Mouse (Mus musculus): ENCODE results near the gene Tmco5. TPM values are rescaled to one million over a fixed set of nuclear protein-coding genes. Genes with fewer than 3 reads are reported as not detected.

The Tmco5 gene
- polyA plus RNA-seq (2016; fragmentation: Nextera tagmentation; extraction: Ambion mirVana) = not detected in 2 replicates

- H3K27me3 ChIP-seq (replicated peaks) = no peaks in the 10 kb centered on the region
- no peak within 1 kb of the TSS for H3K4me3 ChIP-seq
- H3K27ac ChIP-seq = no peak within 1 kb of the TSS
- WGBS = 86% methylated on average over 3 of the region's 3 CpGs
- H3K4me1 ChIP-seq = peaks cover 8% of the 10 kb centered on the region
- no peak within 1 kb of the TSS for H3K9ac ChIP-seq
- H3K9me3 ChIP-seq = no peaks in the 10 kb centered on the region
- H3K36me3 ChIP-seq = no peaks in the 10 kb centered on the region
- no peak within 1 kb of the TSS for H3K4me2 ChIP-seq (replicated peaks)
- no peak for ATAC-seq (ENCODE audit: low FRiP score, low read depth)
Observed at GRCm38 (mm10) chr2:116878391-116878790, at the start of gene Tmco5. TSS of gene Tmco5 (plus strand) at chr2:116878691.

DNA sequence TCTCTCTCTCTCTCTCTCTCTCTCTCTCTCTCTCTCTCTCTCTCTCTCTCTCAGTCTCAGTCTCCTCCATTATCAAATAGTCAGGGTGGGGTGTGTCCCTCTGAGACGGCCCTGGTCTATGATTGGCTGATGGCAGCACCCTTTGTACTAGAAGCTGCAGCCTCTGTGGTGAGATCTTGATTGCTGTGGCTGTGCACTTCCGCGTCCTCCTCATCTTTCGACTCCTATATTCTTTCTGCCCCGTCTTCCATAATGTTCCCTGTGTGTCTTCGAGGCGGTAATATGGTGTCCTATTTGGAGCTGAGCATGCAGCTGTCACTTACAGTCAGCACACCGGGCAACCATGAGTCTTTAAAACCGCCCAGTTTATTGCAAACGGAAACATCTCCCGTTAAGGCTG is 46.6 kb upstream of the Tmco5 start:
- Histone ChIP-seq H3K9me3 (no peaks in the 10 kb centered on the region), H3K36me3 (no peaks in the 10 kb centered on the region), H3K9ac (no peak overlapping the region), H3K4me3 (no peak overlapping the region), H3K4me1 (no peaks in the 10 kb centered on the region), H3K4me2 (replicated peaks) (no peak overlapping the region), H3K27ac (no peak overlapping the region), H3K27me3 (replicated peaks) (no peaks in the 10 kb centered on the region)
- 76% methylated on average over 11 of the region's 11 CpGs for WGBS
- ATAC-seq (ENCODE audit: low FRiP score, low read depth) = no peak

- Histone ChIP-seq H3K4me3 (no peak overlapping the region), H3K36me3 (no peaks in the 10 kb centered on the region), H3K4me1 (no peaks in the 10 kb centered on the region), H3K27me3 (replicated peaks) (no peaks in the 10 kb centered on the region), H3K27ac (no peak overlapping the region), H3K9me3 (no peaks in the 10 kb centered on the region), H3K9ac (no peak overlapping the region), H3K4me2 (replicated peaks) (no peak overlapping the region)
- WGBS = 61% methylated on average over 3 of the region's 3 CpGs
- ATAC-seq (ENCODE audit: low FRiP score, low read depth) = no peak
Observed at GRCm38 (mm10) chr2:116837829-116838228, 40.7 kb upstream of the Tmco5 start.

GRCm38 (mm10) chr2:116838538-116839197 is 39.8 kb upstream of the Tmco5 start:
- 41% methylated on average over 8 of the region's 8 CpGs for WGBS
- Histone ChIP-seq H3K9me3 (no peaks in the 10 kb centered on the region), H3K27ac (no peak overlapping the region), H3K4me2 (replicated peaks) (0 out of 2 replicates have a peak overlapping the region, but pooled peaks have one; percentile 25), H3K27me3 (replicated peaks) (no peaks in the 10 kb centered on the region), H3K4me3 (no peak overlapping the region), H3K4me1 (no peaks in the 10 kb centered on the region), H3K9ac (no peak overlapping the region), H3K36me3 (no peaks in the 10 kb centered on the region)
- ATAC-seq (ENCODE audit: low FRiP score, low read depth) = peak; percentile 71

- H3K4me2 ChIP-seq (replicated peaks) = no peak overlapping the region
- H3K9ac ChIP-seq = no peak overlapping the region
- no peak for ATAC-seq (ENCODE audit: low FRiP score, low read depth)
- H3K27me3 ChIP-seq (replicated peaks) = no peaks in the 10 kb centered on the region
- H3K4me1 ChIP-seq = no peaks in the 10 kb centered on the region
- no peak overlapping the region for H3K27ac ChIP-seq
- WGBS = 90% methylated on average over 20 of the region's 20 CpGs
- H3K36me3 ChIP-seq = no peaks in the 10 kb centered on the region
- no peaks in the 10 kb centered on the region for H3K9me3 ChIP-seq
- no peak overlapping the region for H3K4me3 ChIP-seq
Observed at GRCm38 (mm10) chr2:116849980-116850636, 28.4 kb upstream of the Tmco5 start.

DNA sequence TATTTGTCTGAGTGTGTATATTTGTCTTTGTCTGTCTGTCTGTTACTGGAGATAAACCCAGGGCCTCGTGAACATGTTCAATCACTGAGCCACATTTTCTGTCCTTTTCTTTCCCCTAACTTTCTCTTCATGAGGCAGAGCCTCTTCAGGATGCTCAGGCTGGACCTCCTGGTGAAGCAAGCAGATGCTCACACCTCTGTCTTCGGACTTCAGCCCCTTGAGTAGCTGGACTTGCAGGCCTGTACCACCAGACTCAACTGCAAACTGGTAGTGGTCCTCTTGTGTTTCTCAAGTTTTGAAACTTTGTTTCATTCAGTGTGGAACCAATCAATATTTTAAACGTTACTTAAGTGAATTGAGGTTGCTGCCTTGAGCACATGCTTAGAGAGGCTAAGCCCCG is 27.1 kb upstream of the Tmco5 start:
- whole genome bisulfite sequencing = 84% methylated on average over 4 of the region's 4 CpGs
- no peak overlapping the region for H3K9ac ChIP-seq
- no peaks in the 10 kb centered on the region for H3K36me3 ChIP-seq
- ATAC-seq (ENCODE audit: low FRiP score, low read depth) = no peak
- H3K27ac ChIP-seq = no peak overlapping the region
- H3K27me3 ChIP-seq (replicated peaks) = no peaks in the 10 kb centered on the region
- no peak overlapping the region for H3K4me2 ChIP-seq (replicated peaks)
- H3K9me3 ChIP-seq = no peaks in the 10 kb centered on the region
- no peaks in the 10 kb centered on the region for H3K4me1 ChIP-seq
- H3K4me3 ChIP-seq = no peak overlapping the region

- 56% methylated on average over 5 of the region's 5 CpGs for WGBS
- Histone ChIP-seq H3K9ac (no peak overlapping the region), H3K27me3 (replicated peaks) (no peaks in the 10 kb centered on the region), H3K9me3 (no peaks in the 10 kb centered on the region), H3K36me3 (no peaks in the 10 kb centered on the region), H3K4me1 (no peaks in the 10 kb centered on the region), H3K4me2 (replicated peaks) (no peak overlapping the region), H3K4me3 (no peak overlapping the region), H3K27ac (no peak overlapping the region)
- ATAC-seq (ENCODE audit: low FRiP score, low read depth) = no peak
Observed at GRCm38 (mm10) chr2:116852249-116852648, 26.2 kb upstream of the Tmco5 start.

- WGBS = 59% methylated on average over 6 of the region's 6 CpGs
Observed at GRCm38 (mm10) chr2:116858703-116859102, 19.8 kb upstream of the Tmco5 start.

GRCm38 (mm10) chr2:116876955-116877615 is 1.4 kb upstream of the Tmco5 start:
- peak; percentile 33; the same call in 1 of the 2 replicates for ATAC-seq (ENCODE audit: low FRiP score, low read depth)

More at GRCm38 (mm10) chr2:116858703-116859102, 19.8 kb upstream of the Tmco5 start:
- H3K9ac ChIP-seq = no peak overlapping the region
- no peak overlapping the region for H3K4me2 ChIP-seq (replicated peaks)
- ATAC-seq (ENCODE audit: low FRiP score, low read depth) = no peak
- H3K27me3 ChIP-seq (replicated peaks) = no peaks in the 10 kb centered on the region
- no peaks in the 10 kb centered on the region for H3K36me3 ChIP-seq
- H3K27ac ChIP-seq = no peak overlapping the region
- no peak overlapping the region for H3K4me3 ChIP-seq
- H3K4me1 ChIP-seq = no peaks in the 10 kb centered on the region
- no peaks in the 10 kb centered on the region for H3K9me3 ChIP-seq

GRCm38 (mm10) chr2:116879730-116880129 is 1.2 kb downstream of the Tmco5 start:
- H3K4me1 ChIP-seq = peaks cover 8% of the 10 kb centered on the region
- no peak for ATAC-seq (ENCODE audit: low FRiP score, low read depth)
- 92% methylated on average over 3 of the region's 3 CpGs for WGBS

More at GRCm38 (mm10) chr2:116876955-116877615, 1.4 kb upstream of the Tmco5 start:
- 34% methylated on average over 9 of the region's 9 CpGs for WGBS
- no peaks in the 10 kb centered on the region for H3K27me3 ChIP-seq (replicated peaks)
- no peak overlapping the region for H3K9ac ChIP-seq
- no peak overlapping the region for H3K4me2 ChIP-seq (replicated peaks)
- no peak overlapping the region for H3K27ac ChIP-seq
- no peak overlapping the region for H3K4me3 ChIP-seq
- peaks cover 8% of the 10 kb centered on the region for H3K4me1 ChIP-seq
- no peaks in the 10 kb centered on the region for H3K36me3 ChIP-seq
- H3K9me3 ChIP-seq = no peaks in the 10 kb centered on the region

DNA sequence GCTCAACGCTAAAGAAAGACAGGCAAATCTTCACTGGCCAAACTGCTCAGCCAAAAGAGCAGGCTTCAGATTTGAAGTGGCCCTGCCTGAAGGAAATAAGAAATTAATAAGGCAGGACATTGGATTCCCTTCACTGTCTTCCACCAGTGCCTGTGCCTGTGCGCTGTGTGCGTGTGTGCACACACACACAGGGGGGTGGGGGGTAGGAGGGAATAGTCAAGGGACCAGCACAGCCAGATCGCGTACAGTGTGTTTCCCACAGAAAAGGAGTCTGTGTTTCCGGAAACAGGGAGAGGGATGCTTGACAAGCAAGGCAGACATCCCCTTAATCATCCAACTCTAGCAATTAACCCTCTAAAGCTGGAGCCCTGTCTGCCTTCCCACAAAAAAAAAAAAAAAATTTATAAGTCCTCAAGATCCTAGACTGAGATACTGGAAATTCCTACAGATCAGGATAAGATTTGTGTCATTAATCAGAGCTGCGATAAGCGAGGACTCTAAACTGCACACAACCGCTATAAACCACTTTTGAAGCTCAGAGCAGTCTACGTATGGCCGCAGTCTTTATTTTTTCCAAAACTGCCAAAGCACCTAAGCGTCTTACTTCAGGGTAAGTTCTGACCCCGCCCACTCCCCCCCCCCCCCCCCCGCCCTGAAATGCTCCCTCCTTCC is 15.0 kb downstream of the Tmco5 start:
- no peaks in the 10 kb centered on the region for H3K27me3 ChIP-seq (replicated peaks)
- peak overlapping the region; percentile 59 for H3K4me2 ChIP-seq (replicated peaks)
- H3K9me3 ChIP-seq = no peaks in the 10 kb centered on the region
- no peaks in the 10 kb centered on the region for H3K36me3 ChIP-seq
- WGBS = 42% methylated on average over 13 of the region's 14 CpGs
- H3K4me3 ChIP-seq = no peak overlapping the region
- H3K4me1 ChIP-seq = no peaks in the 10 kb centered on the region
- no peak overlapping the region for H3K27ac ChIP-seq
- ATAC-seq (ENCODE audit: low FRiP score, low read depth) = peak; percentile 46; the same call in 1 of the 2 replicates
- no peak overlapping the region for H3K9ac ChIP-seq

More at GRCm38 (mm10) chr2:116879730-116880129, 1.2 kb downstream of the Tmco5 start:
- no peaks in the 10 kb centered on the region for H3K36me3 ChIP-seq
- no peaks in the 10 kb centered on the region for H3K9me3 ChIP-seq
- no peaks in the 10 kb centered on the region for H3K27me3 ChIP-seq (replicated peaks)
- H3K4me2 ChIP-seq (replicated peaks) = no peak overlapping the region
- no peak overlapping the region for H3K4me3 ChIP-seq
- H3K27ac ChIP-seq = no peak overlapping the region
- no peak overlapping the region for H3K9ac ChIP-seq

- Histone ChIP-seq H3K27me3 (replicated peaks) (no peaks in the 10 kb centered on the region), H3K36me3 (no peaks in the 10 kb centered on the region), H3K9me3 (no peaks in the 10 kb centered on the region), H3K4me2 (replicated peaks) (peak overlapping the region; percentile 59), H3K27ac (no peak overlapping the region), H3K9ac (peak overlapping the region; percentile 19; the same call in 1 of the 2 replicates), H3K4me1 (no peaks in the 10 kb centered on the region), H3K4me3 (peak overlapping the region; percentile 24)
- peak; percentile 77 for ATAC-seq (ENCODE audit: low FRiP score, low read depth)
- WGBS = 2% methylated on average over 9 of the region's 9 CpGs
Observed at GRCm38 (mm10) chr2:116893988-116894363, 15.5 kb downstream of the Tmco5 start.
